Mouse (Mus musculus) spleen, postnatal 14 days (tissue): ENCODE measurements around the gene Zcchc7.
"Not testable (repeated sequence)": the region's sequence is repeated elsewhere in the genome, so short reads cannot be mapped to it uniquely, and the experiment has no call there.

ENCODE experiments used
- DNase-seq, 2 experiments: peaks; one replicate each; pipeline ENCODE4 v3.0.0; 2021 to 2022; ENCODE audit warnings: low spot score in 2 of 2

The Zcchc7 gene

DNA sequence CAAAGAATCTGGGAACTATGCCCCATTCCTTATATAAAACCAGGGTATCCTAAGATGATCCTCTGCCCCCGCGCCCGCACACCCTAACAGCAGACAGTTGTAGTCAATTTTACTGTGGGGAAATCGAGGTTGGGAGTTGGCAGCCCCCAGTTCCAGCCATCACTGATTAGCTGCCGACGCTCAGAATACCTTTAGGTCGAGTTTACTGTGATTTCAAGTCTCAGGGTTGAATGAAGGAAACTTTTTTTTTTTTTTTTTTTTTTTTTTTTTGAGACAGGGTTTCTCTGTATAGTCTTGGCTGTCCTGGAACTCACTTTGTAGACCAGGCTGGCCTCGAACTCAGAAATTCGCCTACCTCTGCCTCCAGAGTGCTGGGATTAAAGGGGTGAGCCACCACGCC lies 1.5 kb downstream of the Zcchc7 start:
- DNase-seq: not testable (repeated sequence)

DNA sequence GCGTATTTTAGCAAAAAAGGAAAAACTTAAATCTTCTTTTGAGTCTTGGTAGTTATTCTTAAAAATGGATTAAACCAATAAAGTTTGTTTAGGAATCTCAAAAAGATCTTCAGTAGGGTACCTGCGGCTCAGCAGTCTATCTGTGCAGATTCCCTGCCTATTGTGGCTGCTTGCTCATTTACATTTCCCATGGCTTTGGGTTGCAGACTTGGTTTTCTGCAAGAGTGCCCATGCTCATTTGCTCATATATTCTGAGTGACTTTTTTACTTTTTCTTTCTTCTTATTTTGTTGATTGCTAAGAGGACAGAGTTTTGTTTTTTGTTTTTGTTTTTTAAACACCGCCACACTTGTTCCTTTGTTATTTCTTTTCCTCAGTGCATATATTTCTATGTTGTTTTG lies 19.2 kb downstream of the Zcchc7 start:
- DNase-seq: no peak

DNA sequence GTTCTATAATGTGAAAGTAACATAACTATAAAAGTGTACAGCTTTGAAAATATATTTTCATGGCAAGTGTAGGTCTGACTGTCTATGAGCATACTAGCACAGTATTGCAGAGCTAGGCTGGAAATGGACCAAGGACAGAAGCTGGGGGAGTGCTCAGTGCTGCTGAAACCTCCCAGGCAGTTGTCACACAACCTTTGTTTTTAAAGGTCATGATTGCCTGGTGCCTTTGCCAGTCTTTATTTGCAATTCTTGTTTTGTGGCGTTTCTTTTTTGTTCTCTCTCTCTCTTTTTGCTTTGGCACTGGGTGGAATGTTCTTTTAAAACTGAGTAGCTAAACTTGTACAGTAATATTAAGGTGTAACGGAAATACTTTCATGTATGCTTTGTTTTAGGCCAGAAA lies 21.0 kb downstream of the Zcchc7 start:
- DNase-seq: no peak

DNA sequence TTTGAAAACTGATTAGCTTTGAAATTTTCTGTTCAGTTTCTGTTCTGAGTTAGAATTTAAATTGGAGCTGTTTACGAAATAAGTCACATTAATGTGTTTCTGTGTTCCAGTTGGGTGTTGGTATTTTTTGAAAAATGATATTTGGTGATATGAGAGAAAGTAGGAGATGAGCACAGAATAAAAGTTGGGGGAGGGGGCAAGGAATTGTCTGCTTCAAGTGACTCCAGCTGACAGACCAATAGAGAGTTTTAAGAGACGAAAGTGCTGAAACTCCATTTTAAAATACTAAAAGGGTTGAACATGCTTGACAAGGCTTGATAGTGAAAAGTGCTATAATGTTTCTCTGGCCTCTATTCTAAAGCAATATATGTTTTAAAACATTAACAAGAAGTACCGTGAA lies 21.4 kb downstream of the Zcchc7 start:
- DNase-seq: no peak

DNA sequence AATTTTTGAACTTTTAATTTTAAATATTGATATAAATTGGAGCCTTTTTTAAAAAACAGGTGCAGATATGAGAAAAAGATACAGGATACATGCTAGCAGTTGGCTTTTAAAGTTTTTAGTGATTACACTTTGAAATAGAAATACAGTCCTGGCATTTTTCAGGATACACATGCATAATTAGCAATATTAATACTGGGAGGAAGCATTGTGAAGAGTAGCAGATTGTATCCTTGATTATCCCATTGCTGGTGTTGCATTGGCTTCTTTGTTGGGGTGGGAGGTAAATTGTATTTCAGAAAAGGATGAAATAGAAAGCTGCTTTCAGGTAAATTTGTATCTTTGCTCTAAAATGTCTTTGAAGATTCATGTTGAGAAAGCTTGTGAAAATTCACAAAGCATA lies 22.0 kb downstream of the Zcchc7 start:
- no peak for DNase-seq

DNA sequence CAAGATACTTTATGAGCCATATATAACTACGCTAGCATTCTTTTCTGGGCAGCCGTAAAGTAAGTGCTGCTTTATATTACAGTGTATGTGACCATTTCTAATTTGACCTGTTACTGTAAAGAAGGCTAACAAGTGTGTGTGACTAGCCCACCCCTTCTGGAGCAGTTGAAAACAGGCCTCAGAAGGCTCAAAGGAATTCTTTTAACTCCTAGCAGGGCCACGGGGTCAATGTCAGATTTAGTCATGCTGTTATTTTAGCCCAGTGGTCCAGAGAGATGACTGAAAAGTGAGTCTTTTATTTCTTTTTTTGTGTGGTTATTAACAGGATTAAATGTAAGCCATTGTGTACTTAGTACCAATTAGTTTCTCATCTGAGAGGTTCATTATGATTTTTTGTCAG lies 22.6 kb downstream of the Zcchc7 start:
- DNase-seq: no peak

DNA sequence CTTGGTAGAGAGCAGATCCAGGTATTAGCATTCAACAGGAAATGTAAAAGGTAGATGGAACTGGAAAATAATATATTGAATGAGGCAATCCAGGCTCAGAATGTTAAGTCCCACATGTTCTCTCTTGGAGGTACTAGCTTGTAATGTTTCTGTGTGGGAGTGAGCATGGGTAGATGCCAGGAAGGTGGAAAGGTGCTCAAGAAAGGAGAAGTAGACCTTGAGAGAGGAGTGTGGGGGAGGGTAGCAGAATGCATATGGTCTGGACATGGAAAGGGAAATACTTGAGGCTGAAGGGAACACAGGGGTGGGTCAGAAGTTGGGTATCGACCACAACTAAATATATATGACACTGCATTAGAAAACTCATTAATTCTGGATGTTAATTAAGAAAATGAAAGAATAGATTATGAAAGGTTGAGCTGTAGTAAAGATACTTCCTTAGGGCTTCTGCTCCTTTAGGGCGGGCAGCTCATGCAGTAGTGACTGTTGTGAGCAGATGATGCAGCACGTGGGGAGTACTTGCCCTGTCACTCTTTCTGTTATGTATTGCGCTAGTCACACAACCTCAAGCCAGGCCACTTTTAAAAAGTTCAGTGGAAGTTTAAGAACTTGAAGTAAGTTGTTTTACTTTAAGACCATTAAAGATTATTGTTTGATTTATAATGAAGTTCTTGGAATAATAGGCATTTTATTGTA lies 24.9 kb downstream of the Zcchc7 start:
- no peak for DNase-seq

DNA sequence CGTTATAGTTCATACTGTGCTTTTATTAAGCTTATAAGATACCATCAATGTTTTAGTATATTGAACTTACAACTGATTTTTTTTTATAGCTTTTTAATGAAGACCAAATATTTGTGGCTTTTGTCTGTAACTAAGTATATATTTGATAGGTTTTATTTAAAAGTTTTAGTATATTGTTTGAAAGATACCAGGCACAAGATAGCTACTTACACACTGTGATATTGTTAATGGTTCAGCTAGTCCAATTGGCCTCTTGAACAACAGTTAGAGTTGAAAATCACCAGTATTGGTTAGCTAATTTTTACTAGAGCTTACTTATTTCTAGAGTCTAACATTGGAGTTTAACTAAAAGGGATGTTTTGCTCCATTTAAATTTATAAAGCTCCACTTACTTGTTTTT lies 25.8 kb downstream of the Zcchc7 start:
- no peak for DNase-seq

DNA sequence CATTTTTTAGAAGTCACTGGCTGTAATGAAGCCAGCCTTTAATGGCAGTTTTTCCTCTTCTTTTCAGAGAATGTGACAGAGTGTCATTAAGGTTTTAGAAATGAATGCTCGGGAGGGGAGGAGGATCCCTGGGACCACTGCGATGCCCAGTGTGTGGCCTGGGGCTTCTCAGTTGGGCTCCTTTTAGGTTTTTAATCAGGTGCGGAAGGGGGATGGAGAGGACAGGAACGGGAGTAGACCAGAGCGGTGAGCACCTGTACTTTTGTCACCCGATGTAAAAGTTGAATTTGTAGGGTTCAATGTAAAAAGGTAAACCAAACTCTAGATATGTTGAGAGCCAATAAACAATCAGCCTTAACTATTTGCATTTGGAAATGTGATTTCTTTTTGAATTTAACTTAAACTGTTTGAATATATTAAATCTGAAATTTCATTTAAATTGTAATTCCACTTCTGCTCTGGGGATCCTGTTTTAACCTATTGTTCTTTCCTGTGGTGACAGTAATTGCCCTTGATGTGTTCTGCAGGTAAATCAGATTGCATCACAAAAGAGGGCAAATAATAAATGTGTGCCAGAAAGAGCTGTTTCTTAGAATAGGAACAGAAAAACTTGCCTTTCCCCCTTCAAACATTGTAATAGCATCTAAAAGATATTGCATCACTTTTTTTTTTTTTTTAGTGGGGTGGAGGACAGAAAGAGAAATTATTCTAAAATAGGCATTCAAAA lies 28.1 kb downstream of the Zcchc7 start:
- DNase-seq: no peak

DNA sequence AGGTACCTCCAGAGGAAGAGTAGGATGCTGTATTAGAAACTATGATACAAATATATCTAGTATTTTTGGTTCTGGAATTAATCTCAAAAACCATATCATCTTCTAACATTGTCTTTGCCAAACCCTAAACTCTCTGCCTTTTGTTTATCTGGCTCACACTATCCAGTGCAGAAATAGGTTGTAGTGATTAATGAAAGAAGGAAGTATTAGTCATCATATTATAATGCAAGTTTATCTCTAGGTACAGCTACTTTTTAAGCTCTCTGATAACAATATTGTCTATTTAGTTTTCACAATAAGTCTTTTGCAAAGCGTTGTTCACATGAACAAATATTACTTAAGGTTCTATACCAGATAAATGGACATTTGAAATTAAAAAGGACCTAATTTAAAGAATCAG lies 57.2 kb downstream of the Zcchc7 start:
- no peak for DNase-seq

DNA sequence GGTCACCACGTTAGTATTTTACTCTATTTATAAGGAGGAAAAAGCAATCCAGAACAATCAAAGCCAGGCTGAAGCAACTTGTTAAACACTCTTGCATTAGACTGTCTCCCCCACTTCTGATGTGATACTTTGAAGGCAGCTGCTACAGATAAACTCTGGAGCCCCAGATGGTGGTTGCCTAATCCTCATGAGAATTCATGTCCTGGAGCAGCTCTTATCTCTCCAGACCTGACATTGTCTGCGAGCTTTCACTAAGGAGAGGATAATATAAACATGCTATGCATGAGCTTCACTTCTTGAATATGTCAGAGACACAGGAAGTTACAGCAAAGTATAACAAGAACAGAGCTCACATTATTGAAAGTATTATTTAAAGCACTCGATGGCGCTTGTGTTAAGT lies 58.1 kb downstream of the Zcchc7 start:
- DNase-seq: no peak

DNA sequence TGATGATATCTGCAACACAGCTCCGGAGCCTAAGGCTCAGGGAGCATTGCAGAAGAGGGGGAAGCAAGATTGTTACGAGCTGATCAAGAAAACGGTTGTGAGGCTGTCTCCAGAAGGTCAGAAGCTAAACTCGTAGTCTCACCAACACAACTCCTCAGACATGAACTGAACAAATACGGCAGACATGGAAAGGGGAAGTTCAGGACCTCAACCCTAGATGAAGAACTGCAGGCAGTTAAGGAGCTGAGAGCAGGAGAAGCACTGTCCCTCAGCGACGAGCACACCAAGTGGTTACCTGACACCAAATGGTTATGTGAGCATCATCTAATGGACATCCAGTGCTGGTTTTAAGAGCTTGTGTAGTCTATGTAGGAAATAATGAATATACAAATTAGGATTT lies 60.9 kb downstream of the Zcchc7 start:
- DNase-seq: no peak

DNA sequence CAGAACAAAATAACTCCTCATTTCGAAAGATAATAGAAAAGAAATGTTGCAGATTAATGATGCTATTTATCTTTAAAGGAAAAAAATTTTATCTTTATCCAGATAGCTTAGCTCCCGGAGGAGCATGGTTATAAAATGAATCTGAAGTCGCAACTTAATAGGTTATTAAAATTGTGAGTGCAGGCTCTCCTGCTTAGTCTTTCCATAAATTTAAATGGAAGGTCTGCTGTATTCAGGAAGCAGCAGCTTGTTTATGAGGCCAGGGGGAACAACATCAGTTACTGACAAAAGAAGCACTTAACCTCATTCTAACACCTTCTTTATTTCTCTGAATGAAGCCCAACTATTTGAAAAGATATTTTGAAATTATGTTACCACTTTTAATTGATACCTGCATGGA lies 74.9 kb downstream of the Zcchc7 start:
- no peak for DNase-seq

DNA sequence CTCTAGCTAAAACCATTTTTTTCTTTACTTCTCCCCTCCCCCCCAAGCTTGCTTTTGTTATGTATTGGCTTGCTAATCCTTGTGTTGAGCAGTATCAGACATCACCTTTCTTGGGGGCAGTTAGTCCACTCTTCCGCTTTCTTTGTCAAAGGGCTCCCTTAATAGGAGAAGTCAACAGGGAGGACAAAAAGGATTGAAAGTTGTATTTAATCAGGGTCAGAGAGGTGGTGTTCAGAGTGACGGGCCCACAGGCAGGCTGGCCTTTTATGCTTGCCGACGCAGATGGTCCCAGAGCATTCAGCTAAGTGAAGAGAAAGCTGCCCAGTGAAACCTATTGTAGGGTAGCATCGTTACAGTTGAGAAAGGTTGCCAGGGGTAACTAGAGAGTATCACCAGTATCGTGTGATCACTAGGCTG lies 96.2 kb downstream of the Zcchc7 start:
- no peak for DNase-seq

DNA sequence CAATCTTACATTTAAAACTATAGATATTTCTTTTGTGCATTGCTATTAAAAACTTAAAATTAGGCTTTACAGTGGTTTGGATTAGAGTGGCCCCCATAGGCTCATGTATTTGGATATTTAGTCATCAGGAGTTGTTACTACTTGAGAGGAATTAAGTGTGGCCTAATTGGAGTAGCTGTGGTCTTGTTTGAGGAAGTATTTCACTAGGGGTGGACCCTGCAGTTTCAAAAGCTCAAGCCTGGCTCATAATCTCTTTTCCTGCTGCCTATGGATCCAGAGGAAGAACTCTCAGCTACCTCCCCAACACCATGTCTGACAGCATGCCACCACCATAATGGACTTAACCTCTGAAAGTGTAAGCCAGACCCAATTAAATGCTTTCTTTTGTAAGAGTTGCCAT lies 115.9 kb downstream of the Zcchc7 start:
- no peak for DNase-seq

DNA sequence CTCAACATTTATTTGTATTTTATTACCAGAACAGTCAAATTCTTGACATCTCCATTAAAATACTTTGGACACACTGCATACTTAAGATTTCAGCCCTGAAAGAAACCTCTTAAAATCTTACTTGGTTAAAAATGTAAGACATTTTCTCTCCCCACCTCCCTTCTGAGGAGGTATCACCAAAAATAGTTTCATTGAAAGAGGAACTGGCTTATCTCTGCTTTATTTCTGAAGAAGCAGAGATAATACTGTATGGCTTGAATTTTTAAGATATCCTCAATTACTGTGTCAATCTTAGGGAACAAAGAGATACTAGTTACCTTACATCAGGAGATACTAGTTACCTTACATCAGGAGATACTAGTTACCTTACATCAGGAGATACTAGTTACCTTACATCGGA lies 116.4 kb downstream of the Zcchc7 start:
- no peak for DNase-seq

DNA sequence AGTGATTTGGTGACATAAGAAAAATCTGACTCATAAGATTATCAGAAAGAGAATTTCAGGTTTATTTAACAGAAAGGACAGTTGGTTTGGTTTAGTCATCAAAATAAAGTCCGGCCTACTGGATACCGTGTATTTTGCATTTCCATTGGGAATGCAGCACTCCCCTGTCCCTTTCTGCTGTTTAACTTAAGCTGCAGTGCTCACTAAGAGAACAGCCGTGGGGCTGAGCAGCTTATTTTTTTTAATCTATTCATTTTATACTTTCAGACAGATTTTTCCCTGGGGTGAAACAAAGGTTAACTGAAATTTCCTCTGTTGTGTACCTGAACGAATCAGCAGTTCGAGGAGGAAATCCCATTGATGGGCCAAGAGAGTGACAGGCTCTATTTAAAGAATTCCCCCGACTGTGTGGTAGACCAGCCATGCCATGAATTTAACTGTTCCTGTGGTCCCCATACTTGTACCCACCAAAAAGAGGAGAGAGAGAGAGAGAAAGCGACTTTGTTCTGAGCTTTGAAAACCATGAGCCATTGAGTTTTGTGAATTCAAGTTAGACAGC lies 124.5 kb downstream of the Zcchc7 start:
- no peak for DNase-seq

DNA sequence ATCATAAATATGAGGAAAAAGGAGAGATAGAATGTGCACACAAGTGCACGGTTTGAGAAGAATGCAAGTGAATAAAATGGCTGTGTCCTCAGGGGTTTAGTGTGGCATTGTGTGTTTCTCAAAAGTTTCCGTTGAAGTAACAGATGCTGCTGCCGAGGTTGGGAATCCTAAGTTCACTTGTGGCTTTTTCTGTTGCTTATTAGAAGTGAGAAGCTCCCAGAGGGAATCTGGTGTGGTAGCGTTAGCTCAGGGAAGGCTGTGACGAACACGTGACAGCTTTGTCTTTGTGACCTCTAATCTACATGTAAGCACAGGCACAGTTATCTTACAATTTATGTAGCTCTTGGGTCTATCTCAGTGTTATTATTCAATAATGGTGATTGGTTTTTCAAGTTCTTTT lies 130.5 kb downstream of the Zcchc7 start:
- DNase-seq: no peak

DNA sequence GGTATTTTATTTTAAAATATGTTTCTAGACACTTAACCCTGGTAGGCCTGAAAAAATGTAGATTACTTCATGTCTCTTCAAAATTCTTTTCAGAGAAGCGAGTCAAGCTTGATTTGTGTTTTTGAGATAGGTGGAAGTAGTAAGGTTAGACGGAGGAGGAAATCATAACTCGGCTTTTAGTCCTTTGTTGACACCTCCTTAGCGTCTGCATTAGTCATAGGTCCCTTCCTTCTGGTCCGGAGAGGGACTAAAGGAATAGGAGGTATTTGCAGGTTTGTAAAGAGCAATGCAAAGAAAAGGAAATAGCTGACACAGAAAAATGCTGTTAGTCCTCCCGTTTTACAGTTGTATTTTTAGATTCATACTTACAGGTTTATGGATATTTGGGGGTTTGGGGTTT lies 135.7 kb downstream of the Zcchc7 start:
- no peak for DNase-seq

DNA sequence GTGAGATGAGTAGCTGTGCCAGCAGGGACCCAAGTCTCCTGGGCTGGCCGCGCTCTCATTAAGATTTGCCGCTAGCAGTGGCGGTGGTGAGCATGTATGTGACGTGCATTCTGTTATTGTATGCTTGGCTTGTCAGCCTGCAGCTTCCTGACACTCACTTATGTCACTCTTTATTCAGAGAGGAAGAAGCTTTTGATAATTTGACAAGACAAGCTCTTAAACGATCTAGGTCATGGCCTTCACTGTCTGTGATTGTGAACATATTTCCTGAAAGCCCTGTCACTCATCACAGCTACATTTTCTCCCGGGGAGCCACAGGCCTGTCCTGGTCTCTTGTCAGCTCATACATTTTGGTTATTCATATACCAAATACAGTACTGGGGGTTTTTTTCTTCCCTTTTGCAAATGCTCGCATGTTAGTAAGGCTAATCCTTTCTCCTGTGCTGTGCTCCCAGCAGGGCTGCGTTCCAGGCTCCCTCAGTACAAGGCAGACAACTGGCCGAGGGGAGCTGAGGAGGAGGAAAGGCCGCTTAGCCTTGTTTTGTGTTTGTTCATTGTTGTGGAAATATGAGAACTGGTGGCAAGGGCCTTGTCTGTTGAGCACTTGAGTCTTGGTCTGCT lies 150.1 kb downstream of the Zcchc7 start:
- DNase-seq: peak; percentile 17 to 31

DNA sequence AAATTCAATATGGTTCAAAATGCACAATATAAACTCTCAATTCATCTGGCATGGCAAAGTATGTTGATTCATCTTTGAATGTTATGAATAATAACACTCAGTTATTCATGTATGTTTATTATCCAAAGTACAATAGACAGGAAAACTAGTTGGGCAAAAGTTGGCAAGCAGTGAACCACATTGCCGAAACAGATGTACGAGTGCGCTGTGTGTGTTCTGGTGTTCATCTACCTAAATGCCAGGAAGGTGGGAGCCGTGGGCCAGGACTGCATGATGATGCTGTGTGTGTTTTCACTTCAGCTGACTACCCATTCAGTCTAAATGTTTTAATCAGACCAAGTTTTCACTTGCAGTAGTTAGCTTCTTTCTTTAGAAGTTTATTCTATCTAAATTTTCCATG lies 150.7 kb downstream of the Zcchc7 start:
- no peak for DNase-seq

DNA sequence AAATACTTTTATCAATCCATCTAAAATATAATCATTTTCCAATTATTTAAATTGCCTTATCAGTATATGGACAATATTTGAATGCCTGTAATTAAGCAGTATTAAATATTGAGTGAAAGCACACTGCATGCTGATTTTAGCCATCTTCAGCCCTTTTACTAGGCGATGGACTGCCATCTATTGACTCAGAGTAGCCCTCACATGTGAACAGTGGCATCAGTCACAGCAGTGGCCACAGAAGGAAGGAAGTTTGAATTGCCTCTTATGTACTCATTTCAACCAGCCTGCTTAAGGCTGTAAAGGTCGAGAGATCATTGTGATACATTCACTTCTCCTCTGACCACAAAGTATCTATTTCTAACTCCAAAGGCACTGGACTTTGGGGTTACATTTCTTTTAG lies 154.4 kb downstream of the Zcchc7 start:
- no peak for DNase-seq

DNA sequence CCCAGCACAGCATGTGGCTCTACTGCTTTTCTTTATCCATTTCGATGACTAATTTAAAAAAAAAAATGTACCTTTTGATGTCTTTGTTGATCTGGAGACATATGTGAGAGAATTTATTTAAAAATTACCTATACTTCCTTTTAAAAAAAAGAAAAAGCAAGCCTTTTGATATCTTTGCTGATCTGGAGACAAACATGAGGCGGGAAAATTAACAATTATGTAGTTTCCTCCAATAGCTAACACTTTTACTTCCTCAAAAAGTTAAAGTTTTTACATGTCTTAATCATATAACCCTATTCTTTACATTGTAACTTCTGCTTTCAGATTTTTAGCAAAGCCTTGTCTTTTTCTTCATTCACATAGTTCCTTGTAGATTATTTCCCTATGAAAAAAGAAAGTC lies 155.2 kb downstream of the Zcchc7 start:
- DNase-seq: no peak
